Mouse (Mus musculus) embryonic facial prominence, embryonic 15.5 days (tissue): Measurements from ENCODE around the gene Cars. TPM values are rescaled to one million over a fixed set of nuclear protein-coding genes. Genes with fewer than 3 reads are reported as not detected.
A peak's percentile ranks its signal among the peaks of the same experiment; 100 is the strongest.

Source experiments
- ATAC-seq: fragments of 200-750 bp; cut with Nextera tagmentation; 2 replicates; pipeline ENCODE4 v1.8.0; 2017; ENCODE audit warnings: low read depth, moderate TSS enrichment; ENCODE audit not compliant: insufficient number of reproducible peaks, low FRiP score, low TSS enrichment
- H3K27ac ChIP-seq: fragments of 300-500 bp; sonication (generic); replicated peaks from 2 replicates; pipeline ENCODE4 v1.5.1; 2015; ENCODE audit warnings: mild to moderate bottlenecking, inconsistent platforms
- H3K27me3 ChIP-seq: fragments of 300-500 bp; sonication (generic); 2 replicates; pipeline ENCODE4 v1.6.1; 2015; ENCODE audit warnings: inconsistent platforms
- H3K36me3 ChIP-seq: fragments of 300-500 bp; sonication (generic); 2 replicates; pipeline ENCODE4 v1.6.1; 2015; ENCODE audit warnings: mild to moderate bottlenecking, inconsistent platforms
- H3K4me1 ChIP-seq: fragments of 300-500 bp; sonication (generic); 2 replicates; pipeline ENCODE4 v1.6.1; 2015; ENCODE audit warnings: inconsistent platforms
- H3K4me2 ChIP-seq: fragments of 300-500 bp; sonication (generic); replicated peaks from 2 replicates; pipeline ENCODE4 v1.6.1; 2015; ENCODE audit warnings: mild to moderate bottlenecking, inconsistent platforms
- H3K4me3 ChIP-seq: fragments of 300-500 bp; sonication (generic); replicated peaks from 2 replicates; pipeline ENCODE4 v1.5.1; 2015; ENCODE audit warnings: mild to moderate bottlenecking, inconsistent platforms
- H3K9ac ChIP-seq: fragments of 300-500 bp; sonication (generic); 2 replicates; pipeline ENCODE4 v1.6.1; 2015; ENCODE audit warnings: inconsistent platforms
- H3K9me3 ChIP-seq: fragments of 300-500 bp; sonication (generic); replicated peaks from 2 replicates; pipeline ENCODE4 v1.6.1; 2016; ENCODE audit warnings: inconsistent platforms
- WGBS: fragments of 180-500 bp; shearing (Covaris S2); methylation state at CpG from one replicate; pipeline ENCODE4 v1.1.7; 2015; 5-methylcytosine and 5-hydroxymethylcytosine counted together
- polyA plus RNA-seq: library from polyadenylated mRNA; unstranded; fragments of >200 nt; fragmentation: Nextera tagmentation; extraction: Ambion mirVana; gene quantifications from 2 replicates; pipeline ENCODE4 v1.2.1, GENCODE M21; 2015

The Cars gene
- polyA plus RNA-seq, 1 experiment from 2014 or later, result 63.3 TPM

GRCm38 (mm10) chr7:143620951-143621350, 21.1 kb upstream of the Cars start:
- Histone ChIP-seq H3K27ac (no peak overlapping the region), H3K9me3 (no peaks in the 10 kb centered on the region), H3K9ac (no peak overlapping the region), H3K4me2 (no peak overlapping the region), H3K27me3 (no peaks in the 10 kb centered on the region), H3K4me1 (no peaks in the 10 kb centered on the region), H3K4me3 (no peak overlapping the region), H3K36me3 (no peaks in the 10 kb centered on the region)
- 53% methylated on average over 1 of the region's 1 CpGs for WGBS
- no peak for ATAC-seq

DNA sequence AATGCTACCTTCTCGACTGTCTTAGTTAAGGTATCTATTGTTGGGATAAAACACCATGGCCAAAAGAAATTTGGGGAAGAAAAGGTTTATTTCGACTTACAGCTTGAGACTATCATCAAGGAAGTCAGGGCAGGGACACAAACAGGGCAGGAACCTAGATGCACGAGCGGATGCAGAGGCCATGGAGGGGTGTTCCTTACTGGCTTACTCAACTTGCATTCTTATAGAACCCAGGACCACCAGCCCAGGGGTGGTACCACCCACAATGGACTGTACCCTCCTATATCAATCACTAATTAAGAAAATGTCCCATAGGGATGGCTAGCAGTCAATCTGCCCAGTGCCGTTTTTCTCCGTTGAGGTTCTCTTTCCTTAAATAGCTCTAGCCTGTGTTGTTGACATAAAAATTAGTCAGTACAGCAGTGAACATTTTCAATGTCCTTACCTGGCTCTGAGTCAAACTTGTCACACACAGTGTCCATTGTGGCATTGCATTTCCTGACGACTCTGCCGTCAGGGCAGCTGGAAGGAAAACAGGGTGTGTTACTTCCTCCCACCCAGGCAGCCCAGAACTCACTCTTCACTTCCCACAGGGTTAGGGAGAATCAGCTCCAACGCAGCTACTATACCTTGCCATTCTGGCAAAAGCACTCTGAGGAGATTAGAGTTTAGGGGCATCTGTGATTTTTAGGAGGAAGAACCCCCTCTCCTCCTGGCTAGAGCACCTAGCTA, 14.7 kb upstream of the Cars start:
- ATAC-seq, result no peak
- Histone ChIP-seq H3K9ac (no peak overlapping the region), H3K36me3 (no peaks in the 10 kb centered on the region), H3K9me3 (no peaks in the 10 kb centered on the region), H3K27ac (peak overlapping the region; percentile 44; the same call in 1 of the 2 replicates), H3K4me2 (no peak overlapping the region), H3K27me3 (no peaks in the 10 kb centered on the region), H3K4me1 (no peaks in the 10 kb centered on the region), H3K4me3 (no peak overlapping the region)
- WGBS, result 51% methylated on average over 9 of the region's 9 CpGs

GRCm38 (mm10) chr7:143612215-143612614, 12.3 kb upstream of the Cars start:
- Histone ChIP-seq H3K9me3 (no peaks in the 10 kb centered on the region), H3K36me3 (no peaks in the 10 kb centered on the region), H3K4me1 (no peaks in the 10 kb centered on the region), H3K4me3 (no peak overlapping the region), H3K27ac (no peak overlapping the region), H3K4me2 (no peak overlapping the region), H3K27me3 (no peaks in the 10 kb centered on the region), H3K9ac (no peak overlapping the region)
- ATAC-seq, result no peak
- WGBS, result 55% methylated on average over 3 of the region's 3 CpGs

DNA sequence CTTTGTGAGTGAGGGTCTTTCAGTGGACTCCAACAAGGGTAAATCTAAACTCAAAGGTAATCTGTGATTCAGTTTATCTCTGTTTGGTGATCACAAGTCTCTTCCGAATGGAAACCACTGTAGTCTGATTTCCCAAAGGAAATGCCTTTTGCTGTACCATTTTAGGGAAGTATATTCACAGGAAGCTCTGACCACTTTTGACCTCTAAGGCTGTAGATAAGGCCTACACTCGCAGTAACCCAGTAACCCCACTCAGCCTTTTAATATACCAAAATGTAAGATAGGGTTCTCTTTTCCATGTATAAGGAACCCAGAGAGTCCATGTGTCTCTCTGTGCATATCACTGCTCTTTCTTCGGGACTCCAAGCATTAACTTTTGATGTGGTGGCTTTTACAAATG, 5.4 kb upstream of the Cars start:
- Histone ChIP-seq H3K9me3 (no peaks in the 10 kb centered on the region), H3K4me2 (no peak overlapping the region), H3K9ac (no peak overlapping the region), H3K4me3 (no peak overlapping the region), H3K27me3 (no peaks in the 10 kb centered on the region), H3K27ac (no peak overlapping the region), H3K36me3 (no peaks in the 10 kb centered on the region), H3K4me1 (no peaks in the 10 kb centered on the region)
- WGBS, result 87% methylated on average over 3 of the region's 3 CpGs
- ATAC-seq, result no peak

DNA sequence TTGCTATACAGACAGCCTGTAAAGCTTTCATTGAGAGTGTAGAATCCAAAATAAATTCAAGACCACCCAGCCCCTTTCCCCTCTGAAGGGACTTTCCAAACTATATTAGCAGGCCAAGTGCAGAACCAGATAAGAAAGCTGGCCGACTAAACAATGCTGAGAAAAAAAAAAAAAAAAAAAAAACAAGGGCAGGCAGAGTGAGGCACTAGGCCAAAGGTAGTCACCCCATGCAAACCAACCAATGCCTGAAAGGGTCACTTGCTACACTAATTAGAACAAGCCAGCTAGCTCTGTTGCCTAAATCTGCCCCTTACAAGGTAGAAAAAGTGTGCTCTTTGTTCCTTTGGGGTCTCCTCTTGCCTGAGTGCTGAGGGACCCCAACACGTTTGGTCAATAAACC, 5.0 kb upstream of the Cars start:
- H3K27me3 ChIP-seq, result no peaks in the 10 kb centered on the region
- H3K4me3 ChIP-seq, result no peak overlapping the region
- no peaks in the 10 kb centered on the region for H3K9me3 ChIP-seq
- H3K9ac ChIP-seq, result no peak overlapping the region
- H3K36me3 ChIP-seq, result no peaks in the 10 kb centered on the region
- no peak overlapping the region for H3K27ac ChIP-seq
- ATAC-seq, result no peak
- 74% methylated on average over 2 of the region's 2 CpGs for WGBS
- H3K4me1 ChIP-seq, result no peaks in the 10 kb centered on the region
- H3K4me2 ChIP-seq, result no peak overlapping the region

GRCm38 (mm10) chr7:143601705-143602104, 1.8 kb upstream of the Cars start:
- 70% methylated on average over 2 of the region's 2 CpGs for WGBS

DNA sequence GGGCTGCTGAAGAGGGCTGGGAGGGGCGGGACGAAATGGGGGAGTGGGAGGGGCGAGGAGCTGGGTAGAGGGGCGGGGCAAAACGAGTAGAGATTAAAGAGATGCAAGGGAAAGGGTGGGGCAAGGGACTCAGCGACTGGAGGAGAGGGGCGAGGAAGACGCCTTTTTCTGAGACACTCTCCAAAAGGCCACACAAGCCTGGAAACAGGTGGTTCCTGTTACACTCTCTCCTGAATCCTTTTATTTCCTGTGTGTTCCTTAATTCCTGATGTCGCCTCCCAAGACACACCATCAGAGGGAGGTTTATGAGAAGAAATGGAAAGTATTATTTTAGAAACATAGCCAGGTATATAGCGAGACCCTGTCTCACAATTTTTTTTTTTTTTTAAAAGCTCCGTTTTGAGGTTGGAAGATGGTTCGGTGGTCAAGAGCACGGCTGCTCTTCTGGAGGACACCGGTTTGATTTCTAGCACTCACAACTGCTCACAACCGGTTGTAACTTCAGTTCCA, 396 bp upstream of the Cars start:
- no peak overlapping the region for H3K9ac ChIP-seq
- ATAC-seq, result no peak
- peaks cover 20% of the 10 kb centered on the region for H3K4me1 ChIP-seq
- 0 out of 2 replicates have a peak overlapping the region, but pooled peaks have one; percentile 55 for H3K27ac ChIP-seq
- peak overlapping the region; percentile 82 for H3K4me3 ChIP-seq
- no peaks in the 10 kb centered on the region for H3K9me3 ChIP-seq
- no peaks in the 10 kb centered on the region; the same call in 1 of the 2 replicates for H3K36me3 ChIP-seq
- no peaks in the 10 kb centered on the region for H3K27me3 ChIP-seq
- WGBS, result 6% methylated on average over 15 of the region's 15 CpGs
- H3K4me2 ChIP-seq, result peak overlapping the region; percentile 86

More at GRCm38 (mm10) chr7:143601705-143602104, 1.8 kb upstream of the Cars start:
- Histone ChIP-seq H3K27ac (no peak overlapping the region), H3K9ac (no peak overlapping the region), H3K4me3 (no peak overlapping the region), H3K27me3 (no peaks in the 10 kb centered on the region), H3K4me1 (peaks cover 15% of the 10 kb centered on the region), H3K4me2 (no peak overlapping the region), H3K36me3 (no peaks in the 10 kb centered on the region), H3K9me3 (no peaks in the 10 kb centered on the region)
- ATAC-seq, result no peak

DNA sequence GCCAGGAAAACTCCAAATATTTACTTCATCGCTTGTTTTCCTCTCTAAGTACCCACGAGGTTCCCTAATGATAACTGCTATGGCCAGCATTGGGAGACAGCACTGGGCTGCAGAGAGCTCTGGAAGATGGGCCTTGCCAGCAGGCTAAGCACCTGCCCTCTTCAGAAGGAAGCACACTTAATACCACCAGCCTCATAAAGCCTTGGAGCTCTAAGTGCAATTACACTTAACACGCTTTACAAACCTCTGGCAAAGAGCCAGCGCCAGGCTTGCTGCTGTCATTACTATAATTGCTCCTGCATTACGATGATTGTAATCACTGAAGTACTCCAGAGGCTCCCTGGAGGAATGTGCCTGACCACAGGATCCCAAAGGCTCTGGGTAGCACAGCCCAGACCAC, 5.0 kb downstream of the Cars start:
- no peak overlapping the region for H3K4me2 ChIP-seq
- peaks cover 20% of the 10 kb centered on the region for H3K36me3 ChIP-seq
- no peak overlapping the region for H3K9ac ChIP-seq
- no peak overlapping the region for H3K4me3 ChIP-seq
- H3K27me3 ChIP-seq, result no peaks in the 10 kb centered on the region
- peaks cover 29% of the 10 kb centered on the region for H3K4me1 ChIP-seq
- ATAC-seq, result no peak
- WGBS, result 59% methylated on average over 5 of the region's 5 CpGs
- H3K9me3 ChIP-seq, result no peaks in the 10 kb centered on the region
- no peak overlapping the region for H3K27ac ChIP-seq

GRCm38 (mm10) chr7:143592255-143592654, 7.6 kb downstream of the Cars start:
- Histone ChIP-seq H3K4me1 (peaks cover 14% of the 10 kb centered on the region), H3K4me3 (no peak overlapping the region), H3K4me2 (no peak overlapping the region), H3K36me3 (peaks cover 45% of the 10 kb centered on the region), H3K9me3 (no peaks in the 10 kb centered on the region), H3K9ac (no peak overlapping the region), H3K27ac (no peak overlapping the region), H3K27me3 (no peaks in the 10 kb centered on the region)
- no peak for ATAC-seq
- WGBS, result 69% methylated on average over 10 of the region's 10 CpGs

- ATAC-seq, result no peak
- Histone ChIP-seq H3K27ac (no peak overlapping the region), H3K4me1 (no peaks in the 10 kb centered on the region), H3K9me3 (no peaks in the 10 kb centered on the region), H3K4me2 (no peak overlapping the region), H3K36me3 (peaks cover 80% of the 10 kb centered on the region), H3K4me3 (no peak overlapping the region), H3K9ac (no peak overlapping the region), H3K27me3 (no peaks in the 10 kb centered on the region)
- 89% methylated on average over 4 of the region's 4 CpGs for WGBS
Observed at GRCm38 (mm10) chr7:143588006-143588405, 11.9 kb downstream of the Cars start.

DNA sequence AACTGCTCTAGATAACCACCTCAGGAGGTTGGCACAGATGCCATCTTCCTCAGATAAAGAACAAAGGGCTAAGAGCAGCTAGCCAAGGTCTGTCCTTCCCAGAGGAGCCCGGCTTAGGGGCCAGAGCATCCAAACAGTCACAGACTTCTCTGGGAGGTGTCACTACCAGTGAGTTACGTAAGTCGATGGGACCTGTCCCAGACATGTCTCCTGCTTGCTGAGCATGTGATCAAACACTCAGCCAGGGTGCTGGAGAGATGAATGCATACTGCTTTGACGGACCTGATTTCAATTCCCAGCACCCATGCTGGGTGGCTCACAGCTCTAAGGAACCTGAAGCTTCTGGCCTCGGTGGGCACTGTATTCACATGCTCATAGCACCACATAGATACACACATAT, 12.3 kb downstream of the Cars start:
- no peak overlapping the region for H3K9ac ChIP-seq
- no peak overlapping the region for H3K27ac ChIP-seq
- H3K4me3 ChIP-seq, result no peak overlapping the region
- ATAC-seq, result no peak
- H3K4me1 ChIP-seq, result no peaks in the 10 kb centered on the region
- H3K9me3 ChIP-seq, result no peaks in the 10 kb centered on the region
- H3K36me3 ChIP-seq, result peaks cover 84% of the 10 kb centered on the region
- H3K4me2 ChIP-seq, result no peak overlapping the region
- no peaks in the 10 kb centered on the region for H3K27me3 ChIP-seq
- WGBS, result 85% methylated on average over 5 of the region's 5 CpGs

DNA sequence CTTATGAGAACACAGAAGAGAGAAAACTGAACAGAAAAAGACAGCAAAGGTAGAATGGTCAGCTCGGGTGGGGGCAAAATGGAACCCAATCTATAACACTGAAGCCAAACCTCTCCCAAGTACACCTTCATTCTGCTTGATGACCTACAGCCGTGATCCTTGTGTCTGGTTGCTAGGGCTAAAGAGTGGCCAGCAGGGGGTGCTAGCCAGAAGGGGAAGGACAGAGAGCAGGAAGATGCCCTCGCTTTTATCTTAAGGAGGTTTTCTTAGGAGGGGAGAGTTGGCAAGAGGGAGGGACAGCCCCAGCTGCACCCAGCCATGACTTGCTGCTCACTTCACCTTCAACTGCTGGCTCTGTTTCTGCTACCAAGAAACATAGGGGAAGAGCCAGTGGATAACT, 15.9 kb downstream of the Cars start:
- Histone ChIP-seq H3K9ac (no peak overlapping the region), H3K27ac (no peak overlapping the region), H3K9me3 (no peaks in the 10 kb centered on the region), H3K4me2 (no peak overlapping the region), H3K27me3 (no peaks in the 10 kb centered on the region), H3K36me3 (peaks cover 89% of the 10 kb centered on the region), H3K4me3 (no peak overlapping the region), H3K4me1 (no peaks in the 10 kb centered on the region)
- WGBS, result 30% methylated on average over 3 of the region's 3 CpGs
- no peak for ATAC-seq
